In genomic region chr9:73982597-73983344, GRCm38 (mm10) we compare ENCODE assay signal across 7 mouse cellular contexts. TPM values are rescaled to one million over a fixed set of nuclear protein-coding genes. Genes with fewer than 3 reads are reported as not detected.
DNase-seq lines count a peak whose midpoint lies in the region; TF ChIP-seq lines count a peak whose summit lies in the region.

No protein-coding gene starts in this region.

- no peaks in the 10 kb centered on the region for H3K9me3 ChIP-seq in E14TG2a.4 (ENCODE audit: low read length)

- TF ChIP-seq CTCF in E14TG2a.4 (conservative IDR thresholded peaks at IDR 0.05; ENCODE audit: low read length) = peak; percentile 52

- no peaks in the 10 kb centered on the region for H3K36me3 ChIP-seq in E14TG2a.4 (ENCODE audit: insufficient read depth, low read length)

- no peaks in the 10 kb centered on the region for H3K4me1 ChIP-seq in E14TG2a.4 (replicated peaks; ENCODE audit: low read depth, low read length)

- peak; percentile 80 for DNase-seq in adipocyte (ENCODE audit: low spot score)
- DNase-seq in embryo, embryonic 10 days (ENCODE audit: low spot score) = peak; percentile 76
- DNase-seq in gastrocnemius, postnatal 4 days (ENCODE audit: low spot score in 2 of 2) = peak; percentile 42 to 52
- DNase-seq in layer of hippocampus, adult 9-11 months = peak; percentile 47
- DNase-seq in lung, postnatal 10 days = peak; percentile 78
- DNase-seq in right cerebral cortex, postnatal 25 days = peak; percentile 51

- H3K27me3 ChIP-seq in E14TG2a.4 (ENCODE audit: insufficient read depth, low read length) = no peaks in the 10 kb centered on the region

- H3K4me3 ChIP-seq in E14TG2a.4 (replicated peaks; ENCODE audit: low read length) = no peak overlapping the region

RNA-seq across cellular contexts. Expression of gene Unc13c, which starts 14.0 kb away (rescaled TPM):
- under 1 TPM; 0.37 to 0.41 TPM for total RNA-seq in gastrocnemius, postnatal 4 days (2021)
